ENCODE assay signal across 8 mouse cellular contexts in genomic region chr11:82174794-82175193, GRCm38 (mm10). TPM values are rescaled to one million over a fixed set of nuclear protein-coding genes. Genes with fewer than 3 reads are reported as not detected.
DNase-seq lines count a peak whose midpoint lies in the region; ATAC-seq and TF ChIP-seq lines count a peak whose summit lies in the region.

No protein-coding gene starts in this region.

- H3K4me3 ChIP-seq in cerebellum, adult 2 months (replicated peaks; ENCODE audit: insufficient read depth, low read depth, low read length): no peak overlapping the region
- no peak overlapping the region for H3K4me3 ChIP-seq in liver, postnatal 0 days (ENCODE audit: low read depth, low read length)

- no peaks in the 10 kb centered on the region for H3K4me1 ChIP-seq in cerebellum, adult 2 months (ENCODE audit: control insufficient read depth, insufficient read depth, low read length)
- no peaks in the 10 kb centered on the region for H3K4me1 ChIP-seq in liver, postnatal 0 days (ENCODE audit: insufficient read depth)

- no peak for ATAC-seq in cerebellum, adult (ENCODE audit: insufficient number of reproducible peaks, low FRiP score, low TSS enrichment)
- peak; percentile 36; the same call in 1 of the 2 replicates for ATAC-seq in liver, postnatal 0 days

- no peak overlapping the region for H3K9ac ChIP-seq in liver, postnatal 0 days (replicated peaks)

- H3K27ac ChIP-seq in cerebellum, adult 2 months (ENCODE audit: insufficient read depth, low read length): no peak overlapping the region
- H3K27ac ChIP-seq in liver, postnatal 0 days (ENCODE audit: low read depth): no peak overlapping the region

- no peak for TF ChIP-seq EP300 in liver, postnatal 0 days (IDR thresholded peaks at IDR 0.05; ENCODE audit: low read depth)

- no peaks in the 10 kb centered on the region for H3K9me3 ChIP-seq in liver, postnatal 0 days (ENCODE audit: low read length)

- TF ChIP-seq CTCF in cerebellum, adult 2 months (IDR thresholded peaks at IDR 0.05; ENCODE audit: borderline replicate concordance, insufficient read depth, low read depth, low read length): peak; percentile 33; the same call in 1 of the 2 replicates
- TF ChIP-seq CTCF in liver, postnatal 0 days (IDR thresholded peaks at IDR 0.05; ENCODE audit: low read depth): peak; percentile 84

- 28% methylated on average over 3 of the region's 3 CpGs for WGBS in cerebellum, adult 2 months
- WGBS in liver, postnatal 0 days (ENCODE audit: insufficient replicate concordance): 28% methylated on average over 3 of the region's 3 CpGs

- H3K36me3 ChIP-seq in liver, postnatal 0 days (replicated peaks; ENCODE audit: insufficient read depth, low read length): no peaks in the 10 kb centered on the region

- DNase-seq in cerebellum, adult 11 months: peak; percentile 13
- peak; percentile 96 for DNase-seq in ES-CJ7 (ENCODE audit: low read depth, low spot score)
- DNase-seq in cerebellum, adult 2 months: peak; percentile 15 to 23
- peak; percentile 69 for DNase-seq in gastrocnemius, adult 18-20 months (ENCODE audit: low spot score)
- peak; percentile 57 to 84 for DNase-seq in kidney, postnatal 36 days
- peak; percentile 69 for DNase-seq in liver, postnatal 0 days
- DNase-seq in right cerebral cortex, postnatal 14 days: peak; percentile 74

- no peak overlapping the region for H3K4me2 ChIP-seq in liver, postnatal 0 days (ENCODE audit: low read depth, low read length)

- H3K27me3 ChIP-seq in cerebellum, adult 2 months (ENCODE audit: control insufficient read depth, insufficient read depth, low read length): no peaks in the 10 kb centered on the region
- H3K27me3 ChIP-seq in liver, postnatal 0 days (ENCODE audit: insufficient read depth, low read length): no peaks in the 10 kb centered on the region

- no peak for TF ChIP-seq POLR2A in cerebellum, adult 2 months (IDR thresholded peaks at IDR 0.05; ENCODE audit: borderline replicate concordance, insufficient read depth, low read length)

RNA-seq across cellular contexts. Expression of gene Ccl8, which starts 59.8 kb away (rescaled TPM):
- not detected in 2 replicates for polyA plus RNA-seq in cerebellum, adult 2 months (2012; rRNA removed)
- total RNA-seq in gastrocnemius, adult 18-20 months (2021): under 1 TPM; 0.50 to 1.00 TPM
- 0.24 and 0.39 TPM in 2 replicates for polyA plus RNA-seq in liver, postnatal 0 days (2015; fragmentation: Nextera tagmentation; extraction: Ambion mirVana)

Comparison
In these comparisons a context has a peak if more than half of its experiments do, and no peak if none do; other contexts are left out.
1. DNase-seq: peak in every context shown above with its lines; median percentile 96 in ES-CJ7; 74 in right cerebral cortex, postnatal 14 days; 70 in kidney, postnatal 36 days; 69 in gastrocnemius, adult 18-20 months; 69 in liver, postnatal 0 days; 19 in cerebellum, adult 2 months; 13 in cerebellum, adult 11 months.